Mouse (Mus musculus) midbrain, embryonic 10.5 days (tissue): Measurements from ENCODE around the gene Slc19a1. TPM values are rescaled to one million over a fixed set of nuclear protein-coding genes. Genes with fewer than 3 reads are reported as not detected.

Experiments
- DNase-seq: peaks from one replicate; pipeline ENCODE4 v3.0.0-alpha.2; 2017; ENCODE audit warnings: low spot score
- H3K27ac ChIP-seq: fragments of 300-500 bp; sonication (generic); replicated peaks from 2 replicates; pipeline ENCODE4 v1.5.1; 2016; ENCODE audit warnings: mild to moderate bottlenecking
- H3K27me3 ChIP-seq: fragments of 300-500 bp; sonication (generic); 2 replicates; pipeline ENCODE4 v1.6.1; 2016; ENCODE audit warnings: low read depth, mild to moderate bottlenecking; ENCODE audit not compliant: poor library complexity, severe bottlenecking
- H3K36me3 ChIP-seq: fragments of 300-500 bp; sonication (generic); 2 replicates; pipeline ENCODE4 v1.6.1; 2016; ENCODE audit warnings: mild to moderate bottlenecking, moderate library complexity
- H3K4me1 ChIP-seq: fragments of 300-500 bp; sonication (generic); 2 replicates; pipeline ENCODE4 v1.6.1; 2016
- H3K4me3 ChIP-seq: fragments of 300-500 bp; sonication (generic); 2 replicates; pipeline ENCODE4 v1.5.1; 2016; ENCODE audit warnings: mild to moderate bottlenecking, moderate library complexity
- H3K9me3 ChIP-seq: fragments of 300-500 bp; sonication (generic); replicated peaks from 2 replicates; pipeline ENCODE4 v1.6.1; 2016; ENCODE audit warnings: mild to moderate bottlenecking
- WGBS: fragments of 180-500 bp; shearing (Covaris S2); methylation state at CpG from one replicate; pipeline ENCODE4 v1.1.7; 2016; 5-methylcytosine and 5-hydroxymethylcytosine counted together
- polyA plus RNA-seq: library from polyadenylated mRNA; unstranded; fragments of >200 nt; fragmentation: Nextera tagmentation; extraction: Ambion mirVana; gene quantifications from 2 replicates; pipeline ENCODE4 v1.2.1, GENCODE M21; 2016

Gene Slc19a1
- polyA plus RNA-seq, 1 experiment from 2014 or later: 37.9 TPM

GRCm38 (mm10) chr10:77082453-77082852 lies 50.4 kb downstream of the Slc19a1 start:
- Histone ChIP-seq H3K4me1 (no peaks in the 10 kb centered on the region), H3K4me3 (no peak overlapping the region), H3K9me3 (no peaks in the 10 kb centered on the region), H3K27ac (no peak overlapping the region), H3K36me3 (peaks cover 77% of the 10 kb centered on the region), H3K27me3 (no peaks in the 10 kb centered on the region)
- WGBS: 43% methylated on average over 3 of the region's 3 CpGs
- peak; percentile 73 for DNase-seq

- Histone ChIP-seq H3K4me1 (no peaks in the 10 kb centered on the region), H3K9me3 (no peaks in the 10 kb centered on the region), H3K27me3 (no peaks in the 10 kb centered on the region), H3K36me3 (peaks cover 77% of the 10 kb centered on the region), H3K4me3 (no peak overlapping the region), H3K27ac (no peak overlapping the region)
- whole genome bisulfite sequencing: 74% methylated on average over 5 of the region's 5 CpGs
- DNase-seq: no peak
These were observed 50.9 kb downstream of the Slc19a1 start for GRCm38 (mm10) chr10:77082921-77083320.

- H3K36me3 ChIP-seq: peaks cover 70% of the 10 kb centered on the region
- H3K27ac ChIP-seq: no peak overlapping the region
- no peak overlapping the region for H3K4me3 ChIP-seq
- H3K9me3 ChIP-seq: no peaks in the 10 kb centered on the region
- 82% methylated on average over 1 of the region's 1 CpGs for whole genome bisulfite sequencing
- DNase-seq: no peak
- no peaks in the 10 kb centered on the region for H3K27me3 ChIP-seq
- H3K4me1 ChIP-seq: peaks cover 11% of the 10 kb centered on the region
These were observed 52.5 kb downstream of the Slc19a1 start for GRCm38 (mm10) chr10:77084568-77084967.

- peaks cover 16% of the 10 kb centered on the region for H3K9me3 ChIP-seq
- 39% methylated on average over 8 of the region's 8 CpGs for WGBS
- H3K27ac ChIP-seq: peak overlapping the region; percentile 76
- DNase-seq: peak; percentile 61
- H3K4me3 ChIP-seq: peak overlapping the region; percentile 12; the same call in 1 of the 2 replicates
- no peaks in the 10 kb centered on the region for H3K27me3 ChIP-seq
- H3K36me3 ChIP-seq: peaks cover 78% of the 10 kb centered on the region
- H3K4me1 ChIP-seq: peaks cover 30% of the 10 kb centered on the region
These were observed 57.3 kb downstream of the Slc19a1 start for GRCm38 (mm10) chr10:77089336-77089735.

GRCm38 (mm10) chr10:77090063-77090462 lies 58.0 kb downstream of the Slc19a1 start:
- Histone ChIP-seq H3K27me3 (no peaks in the 10 kb centered on the region), H3K36me3 (peaks cover 78% of the 10 kb centered on the region), H3K9me3 (peaks cover 16% of the 10 kb centered on the region), H3K27ac (peak overlapping the region; percentile 76), H3K4me3 (no peak overlapping the region), H3K4me1 (peaks cover 30% of the 10 kb centered on the region)
- 75% methylated on average over 5 of the region's 5 CpGs for WGBS
- no peak for DNase-seq

- H3K27ac ChIP-seq: no peak overlapping the region
- 86% methylated on average over 4 of the region's 4 CpGs for WGBS
- H3K36me3 ChIP-seq: peaks cover 78% of the 10 kb centered on the region
These were observed 59.6 kb downstream of the Slc19a1 start for GRCm38 (mm10) chr10:77091538-77092097.

GRCm38 (mm10) chr10:77093817-77094216 lies 61.8 kb downstream of the Slc19a1 start:
- no peak for DNase-seq
- peaks cover 56% of the 10 kb centered on the region for H3K36me3 ChIP-seq

More at GRCm38 (mm10) chr10:77091538-77092097, 59.6 kb downstream of the Slc19a1 start:
- Histone ChIP-seq H3K4me3 (no peak overlapping the region), H3K27me3 (no peaks in the 10 kb centered on the region), H3K9me3 (peaks cover 16% of the 10 kb centered on the region), H3K4me1 (peaks cover 33% of the 10 kb centered on the region)
- DNase-seq: no peak

GRCm38 (mm10) chr10:77095666-77096065 lies 63.6 kb downstream of the Slc19a1 start:
- Histone ChIP-seq H3K9me3 (peaks cover 16% of the 10 kb centered on the region), H3K27me3 (no peaks in the 10 kb centered on the region), H3K36me3 (peaks cover 53% of the 10 kb centered on the region), H3K4me1 (peaks cover 33% of the 10 kb centered on the region), H3K4me3 (no peak overlapping the region), H3K27ac (no peak overlapping the region)
- WGBS: 91% methylated on average over 3 of the region's 3 CpGs
- no peak for DNase-seq

More at GRCm38 (mm10) chr10:77093817-77094216, 61.8 kb downstream of the Slc19a1 start:
- peaks cover 50% of the 10 kb centered on the region for H3K4me1 ChIP-seq
- no peaks in the 10 kb centered on the region for H3K27me3 ChIP-seq
- H3K4me3 ChIP-seq: no peak overlapping the region
- H3K9me3 ChIP-seq: peaks cover 16% of the 10 kb centered on the region
- H3K27ac ChIP-seq: no peak overlapping the region

GRCm38 (mm10) chr10:77097006-77097889 lies 65.2 kb downstream of the Slc19a1 start:
- Histone ChIP-seq H3K4me1 (peaks cover 25% of the 10 kb centered on the region), H3K36me3 (peaks cover 43% of the 10 kb centered on the region), H3K27me3 (no peaks in the 10 kb centered on the region), H3K9me3 (peaks cover 16% of the 10 kb centered on the region), H3K4me3 (no peak overlapping the region), H3K27ac (peak overlapping the region; percentile 61)
- DNase-seq: no peak
- 68% methylated on average over 12 of the region's 12 CpGs for WGBS

GRCm38 (mm10) chr10:77097890-77098200 lies 65.8 kb downstream of the Slc19a1 start:
- Histone ChIP-seq H3K36me3 (peaks cover 37% of the 10 kb centered on the region), H3K9me3 (peaks cover 11% of the 10 kb centered on the region), H3K27ac (0 out of 2 replicates have a peak overlapping the region, but pooled peaks have one; percentile 61), H3K4me3 (no peak overlapping the region), H3K27me3 (no peaks in the 10 kb centered on the region), H3K4me1 (peaks cover 25% of the 10 kb centered on the region)
- no peak for DNase-seq
- WGBS: 93% methylated on average over 4 of the region's 4 CpGs

- no peaks in the 10 kb centered on the region for H3K27me3 ChIP-seq
- H3K36me3 ChIP-seq: peaks cover 30% of the 10 kb centered on the region
- H3K27ac ChIP-seq: no peak overlapping the region
- DNase-seq: no peak
- no peak overlapping the region for H3K4me3 ChIP-seq
- H3K9me3 ChIP-seq: peaks cover 4% of the 10 kb centered on the region; the same call in 1 of the 2 replicates
- peaks cover 25% of the 10 kb centered on the region for H3K4me1 ChIP-seq
- 87% methylated on average over 2 of the region's 2 CpGs for WGBS
These were observed 66.6 kb downstream of the Slc19a1 start for GRCm38 (mm10) chr10:77098619-77099018.

- Histone ChIP-seq H3K27ac (no peak overlapping the region), H3K27me3 (no peaks in the 10 kb centered on the region), H3K36me3 (peaks cover 18% of the 10 kb centered on the region), H3K9me3 (no peaks in the 10 kb centered on the region), H3K4me1 (peaks cover 25% of the 10 kb centered on the region), H3K4me3 (no peak overlapping the region)
- no peak for DNase-seq
- WGBS: 80% methylated on average over 4 of the region's 4 CpGs
These were observed 67.7 kb downstream of the Slc19a1 start for GRCm38 (mm10) chr10:77099777-77100176.

- Histone ChIP-seq H3K27me3 (no peaks in the 10 kb centered on the region), H3K9me3 (no peaks in the 10 kb centered on the region), H3K4me3 (no peak overlapping the region), H3K27ac (no peak overlapping the region), H3K36me3 (peaks cover 3% of the 10 kb centered on the region; the same call in 1 of the 2 replicates), H3K4me1 (0 out of 2 replicates have a peak, but pooled peaks cover 2% of the 10 kb centered on the region)
- 75% methylated on average over 8 of the region's 8 CpGs for WGBS
- DNase-seq: no peak
These were observed 71.6 kb downstream of the Slc19a1 start for GRCm38 (mm10) chr10:77103689-77104088.
